Mouse (Mus musculus) neural tube, embryonic 13.5 days (tissue): ENCODE measurements at regions not wholly inside any gene's neighbourhood (a gene's known extent, or its start where the extent isn't known, plus 50 kb on each side); places are given as distances from the start of the nearest gene placed in this dataset.
A peak's percentile ranks its signal among the peaks of the same experiment; 100 is the strongest.

Source experiments
- ATAC-seq: fragments of 200-750 bp; cut with Nextera tagmentation; 2 replicates; pipeline ENCODE4 v1.8.0; 2017; ENCODE audit warnings: low read depth, mild to moderate bottlenecking, moderate TSS enrichment, moderate library complexity
- H3K27ac ChIP-seq: fragments of 300-500 bp; sonication (generic); replicated peaks from 2 replicates; pipeline ENCODE4 v1.5.1; 2015; ENCODE audit warnings: moderate library complexity, mild to moderate bottlenecking, inconsistent platforms
- H3K27me3 ChIP-seq: fragments of 300-500 bp; sonication (generic); 2 replicates; pipeline ENCODE4 v1.6.1; 2015; ENCODE audit warnings: mild to moderate bottlenecking, inconsistent platforms
- H3K36me3 ChIP-seq: fragments of 300-500 bp; sonication (generic); 2 replicates; pipeline ENCODE4 v1.6.1; 2015; ENCODE audit warnings: mild to moderate bottlenecking, inconsistent platforms
- H3K4me1 ChIP-seq: fragments of 300-500 bp; sonication (generic); replicated peaks from 2 replicates; pipeline ENCODE4 v1.6.1; 2015; ENCODE audit warnings: inconsistent platforms
- H3K4me2 ChIP-seq: fragments of 300-500 bp; sonication (generic); 2 replicates; pipeline ENCODE4 v1.6.1; 2015; ENCODE audit warnings: inconsistent platforms, mild to moderate bottlenecking, moderate library complexity
- H3K4me3 ChIP-seq: fragments of 300-500 bp; sonication (generic); 2 replicates; pipeline ENCODE4 v1.5.1; 2015; ENCODE audit warnings: mild to moderate bottlenecking, inconsistent platforms
- H3K9ac ChIP-seq: fragments of 300-500 bp; sonication (generic); 2 replicates; pipeline ENCODE4 v1.6.1; 2015; ENCODE audit warnings: moderate library complexity, mild to moderate bottlenecking, inconsistent platforms
- H3K9me3 ChIP-seq: fragments of 300-500 bp; sonication (generic); 2 replicates; pipeline ENCODE4 v1.6.1; 2016; ENCODE audit warnings: inconsistent platforms
- WGBS: fragments of 180-500 bp; shearing (Covaris S2); methylation state at CpG from one replicate; pipeline ENCODE4 v1.1.7; 2015; 5-methylcytosine and 5-hydroxymethylcytosine counted together

DNA sequence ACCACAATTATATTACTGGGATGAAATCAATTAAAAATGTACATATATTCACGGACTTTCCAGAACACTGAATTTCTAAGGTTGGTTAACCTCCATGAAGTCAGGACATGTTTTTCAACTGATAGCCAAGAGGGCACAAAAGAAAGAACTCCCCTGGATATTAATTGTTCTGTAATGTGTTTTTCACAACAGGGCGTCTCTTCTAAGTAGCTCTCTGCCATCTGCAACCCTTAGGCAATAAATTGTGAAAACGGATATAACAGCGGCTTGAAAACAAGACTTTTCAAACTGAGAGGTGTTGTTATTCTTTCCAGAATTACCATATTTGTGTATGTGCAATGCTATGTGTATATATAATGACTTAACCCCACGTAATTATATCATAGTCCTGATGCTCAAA is 841.1 kb upstream of the Pot1a start:
- no peak overlapping the region for H3K9ac ChIP-seq
- no peak overlapping the region for H3K4me2 ChIP-seq
- no peaks in the 10 kb centered on the region for H3K27me3 ChIP-seq
- no peaks in the 10 kb centered on the region for H3K9me3 ChIP-seq
- ATAC-seq: peak; percentile 53
- H3K27ac ChIP-seq: no peak overlapping the region
- H3K4me3 ChIP-seq: no peak overlapping the region
- 36% methylated on average over 5 of the region's 5 CpGs for WGBS
- H3K4me1 ChIP-seq: no peaks in the 10 kb centered on the region; the same call in 1 of the 2 replicates
- H3K36me3 ChIP-seq: no peaks in the 10 kb centered on the region

- H3K4me3 ChIP-seq: no peak overlapping the region
- H3K4me2 ChIP-seq: no peak overlapping the region
- no peaks in the 10 kb centered on the region; the same call in 1 of the 2 replicates for H3K4me1 ChIP-seq
- 57% methylated on average over 1 of the region's 1 CpGs for WGBS
- H3K27ac ChIP-seq: no peak overlapping the region
- no peak overlapping the region for H3K9ac ChIP-seq
- peak; percentile 61; the same call in 1 of the 2 replicates for ATAC-seq
- H3K27me3 ChIP-seq: no peaks in the 10 kb centered on the region
- H3K36me3 ChIP-seq: no peaks in the 10 kb centered on the region
- H3K9me3 ChIP-seq: no peaks in the 10 kb centered on the region
These were observed 840.5 kb upstream of the Pot1a start for GRCm38 (mm10) chr6:26649514-26649913.

- H3K9me3 ChIP-seq: no peaks in the 10 kb centered on the region
- H3K27ac ChIP-seq: no peak overlapping the region
- no peaks in the 10 kb centered on the region for H3K27me3 ChIP-seq
- no peak overlapping the region for H3K9ac ChIP-seq
- no peak for ATAC-seq
- no peaks in the 10 kb centered on the region for H3K4me1 ChIP-seq
- H3K4me3 ChIP-seq: no peak overlapping the region
- H3K36me3 ChIP-seq: no peaks in the 10 kb centered on the region
- no peak overlapping the region for H3K4me2 ChIP-seq
- 83% methylated on average over 1 of the region's 1 CpGs for WGBS
These were observed 819.4 kb upstream of the Pot1a start for GRCm38 (mm10) chr6:26628479-26628878.
